Mouse (Mus musculus): ENCODE data around the gene Adgre1.

DNA sequence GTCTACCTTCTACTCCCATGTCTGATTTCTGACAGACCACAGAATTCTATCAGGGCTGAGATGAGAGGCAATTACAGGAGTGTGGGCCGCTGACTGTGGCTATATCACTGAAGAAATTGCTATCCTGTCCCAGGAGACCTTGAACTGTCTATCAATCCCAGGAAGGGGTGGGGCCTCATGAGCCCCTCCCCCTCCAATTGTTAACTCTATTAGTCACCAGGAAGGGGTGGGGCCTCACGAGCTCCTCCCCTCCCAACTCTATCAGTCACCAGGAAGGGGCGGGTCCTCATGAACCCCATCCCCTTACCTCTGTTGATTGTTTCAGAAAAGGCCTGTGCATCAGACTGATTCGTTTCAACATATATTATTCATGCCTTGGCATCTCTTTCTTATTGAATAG is 26.2 kb upstream of the Adgre1 start:
- no peak for TF ChIP-seq POLR2A (IDR thresholded peaks at IDR 0.05; ENCODE audit: low read depth, low read length)
- no peak for TF ChIP-seq CTCF (IDR thresholded peaks at IDR 0.05; ENCODE audit: extremely low read depth, insufficient read depth, insufficient read length, insufficient replicate concordance)
